12 mouse cellular contexts compared by ENCODE assay signal in genomic region chr10:117623358-117623757, GRCm38 (mm10).
"Had no signal": no experiment of that assay in that cellular context is flagged by ENCODE, and none has a peak within 500 bp of the region (broad histone marks: within the 10 kb centered on the region; RNA-seq: fewer than 3 reads in every experiment).

No protein-coding gene starts in this region.

- DNase-seq: left cerebral cortex, postnatal 4 days; liver; liver, embryonic 13.5 days; liver, postnatal 0 days; lung, adult 18-20 months; lung, adult 2 months; lung, embryonic 14.5 days; lung, postnatal 10 days; lung, postnatal 14 days; lung, postnatal 36 days; lung, postnatal 4 days; midbrain, embryonic 14.5 days had no signal
